Mouse (Mus musculus): ENCODE results near the gene Car6. TPM values are rescaled to one million over a fixed set of nuclear protein-coding genes. Genes with fewer than 3 reads are reported as not detected.

Car6 gene
- total RNA-seq, 2 experiments from 2014 or later, result not detected

DNA sequence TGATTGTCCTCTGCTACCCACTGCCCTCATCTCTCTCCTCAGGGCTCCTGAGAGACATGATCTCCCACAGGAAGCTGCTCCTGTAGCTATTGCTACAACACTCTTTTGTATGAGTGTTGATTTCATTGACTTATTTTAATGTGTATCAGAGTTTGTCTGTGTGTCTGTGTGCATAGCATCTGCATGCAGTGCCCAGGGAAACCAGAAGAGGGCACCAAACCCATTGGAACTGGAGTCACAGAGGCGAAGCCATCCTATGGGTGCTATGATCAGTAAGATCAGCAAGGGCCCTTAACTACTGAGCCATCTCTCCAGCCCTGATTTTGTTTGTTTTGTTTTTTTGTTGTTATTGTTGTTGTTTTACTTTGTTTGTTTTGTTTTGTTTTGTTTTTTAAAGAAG lies 7.2 kb downstream of the Car6 start:
- DNase-seq (ENCODE audit: extremely low spot score in 1 of 2, low spot score in 1 of 2), result peak in 1 of 2 experiments; percentile 51

DNA sequence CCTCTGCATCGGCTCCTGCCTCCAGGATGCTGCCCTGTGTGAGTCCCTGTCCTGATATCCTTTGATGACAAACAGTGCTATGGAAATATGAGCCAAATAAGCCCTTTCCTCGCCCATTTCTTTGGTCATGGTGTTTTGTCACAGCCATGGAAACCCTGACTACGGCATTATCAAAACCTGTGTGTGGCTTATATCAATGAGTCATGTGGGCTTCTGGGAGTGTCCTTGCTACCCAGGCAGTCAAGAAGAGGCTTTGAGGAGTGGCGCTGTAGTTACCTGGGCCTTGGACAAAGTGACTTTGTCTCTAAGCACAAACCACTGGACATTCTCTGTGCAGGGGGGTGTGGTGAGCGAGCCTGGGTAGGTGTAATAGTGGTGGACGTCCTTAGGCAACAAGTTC lies 8.9 kb downstream of the Car6 start:
- no peak for DNase-seq (ENCODE audit: extremely low spot score in 1 of 2, low spot score in 1 of 2)

DNA sequence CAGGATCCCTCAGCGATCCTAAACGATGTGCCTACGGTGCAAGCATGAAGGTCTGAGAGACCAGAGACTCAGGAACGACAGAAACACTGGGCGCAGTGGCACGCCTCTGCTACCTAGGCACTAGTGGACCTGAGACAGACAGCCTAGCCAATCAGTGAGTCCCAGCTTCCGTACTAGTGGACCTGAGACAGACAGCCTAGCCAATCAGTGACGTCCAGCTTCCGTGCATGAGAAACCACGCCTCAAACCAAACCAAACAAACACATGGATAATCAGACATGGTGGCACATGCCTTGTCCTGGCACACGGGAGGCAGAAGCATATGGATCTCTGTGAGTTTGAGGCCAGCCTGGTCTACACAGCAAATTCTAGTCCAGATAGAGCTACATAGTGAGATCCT lies 12.9 kb downstream of the Car6 start:
- no peak for DNase-seq (ENCODE audit: extremely low spot score in 1 of 2, low spot score in 1 of 2)

DNA sequence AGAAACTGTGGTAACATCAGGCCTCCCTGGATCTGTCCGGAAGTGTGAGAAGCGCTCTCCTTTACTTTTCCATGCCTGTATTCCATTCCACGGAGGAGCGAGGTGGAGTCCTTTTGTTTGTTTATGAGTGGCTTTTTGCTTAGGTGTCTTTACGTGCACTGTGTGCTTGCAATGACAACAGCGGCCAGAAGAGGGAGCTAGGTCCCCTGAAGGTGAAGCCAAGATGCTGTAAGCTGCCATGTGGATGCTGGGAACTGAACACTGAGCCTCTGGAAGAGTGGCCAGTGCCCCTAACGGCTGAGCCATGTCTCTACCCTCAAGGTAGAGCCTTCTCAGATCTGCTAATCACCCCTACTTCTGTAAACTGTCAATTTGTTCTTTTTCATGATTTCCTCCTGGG lies 19.8 kb downstream of the Car6 start:
- peak in 1 of 2 experiments; percentile 6 for DNase-seq (ENCODE audit: extremely low spot score in 1 of 2, low spot score in 1 of 2)

DNA sequence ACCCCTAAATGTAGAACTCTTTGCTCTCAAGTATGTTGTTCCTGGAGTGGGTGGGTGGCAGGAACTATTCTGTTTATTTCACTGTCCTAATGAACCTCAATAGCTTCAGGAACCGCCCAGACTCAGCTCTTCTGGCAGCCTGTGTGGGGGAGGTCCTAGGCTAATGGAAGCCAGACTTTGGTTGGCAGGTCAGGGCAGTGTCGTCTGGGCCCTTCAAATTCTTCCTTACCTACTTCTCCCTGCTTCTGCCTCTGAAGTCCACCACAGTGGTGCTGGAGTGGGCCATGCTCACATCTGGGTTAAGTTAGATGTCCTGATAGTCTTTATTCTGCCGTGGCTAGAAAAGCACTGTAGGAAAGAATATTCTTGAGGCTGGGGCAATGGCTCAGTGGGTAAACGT lies 23.0 kb downstream of the Car6 start:
- DNase-seq (ENCODE audit: extremely low spot score in 1 of 2, low spot score in 1 of 2), result no peak

DNA sequence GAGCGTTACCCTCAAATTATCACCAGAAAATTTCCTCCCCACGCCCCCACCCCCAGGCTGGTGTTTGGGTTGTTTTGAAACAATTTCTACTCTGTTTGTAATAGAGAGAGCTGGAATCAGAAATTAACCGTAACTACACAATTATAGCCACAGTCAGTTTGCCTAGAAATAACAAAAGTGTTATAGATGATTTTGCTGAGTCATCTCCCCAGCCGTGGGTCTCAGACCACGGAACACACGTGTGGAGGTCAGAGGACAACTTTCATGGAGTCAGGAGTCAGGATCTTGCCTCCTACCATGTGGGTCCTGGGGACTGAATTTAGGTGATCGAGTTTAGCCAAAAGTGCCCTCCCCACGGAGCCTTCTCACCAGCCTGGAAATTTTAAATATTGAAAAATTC lies 24.0 kb downstream of the Car6 start:
- DNase-seq (ENCODE audit: extremely low spot score in 1 of 2, low spot score in 1 of 2), result no peak

DNA sequence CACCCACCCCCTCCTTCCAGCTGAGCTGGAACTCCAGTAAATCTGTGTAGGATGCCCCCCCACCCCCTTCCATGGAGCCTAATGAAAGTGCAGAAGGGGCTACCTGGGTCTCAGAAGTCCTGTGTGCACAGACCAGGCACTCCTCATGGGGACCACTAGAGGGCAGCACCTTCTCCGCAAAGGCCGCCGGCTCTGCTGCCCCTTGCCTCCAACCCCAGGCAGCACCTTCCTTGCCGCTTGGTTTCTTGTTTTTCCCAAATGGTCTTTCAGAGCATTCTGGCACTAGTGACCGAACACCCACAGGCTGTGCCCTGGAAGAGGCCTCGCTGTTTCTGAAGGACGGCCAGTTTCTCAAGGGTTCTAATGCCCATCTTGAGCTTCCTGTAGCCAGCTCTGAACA lies 24.6 kb downstream of the Car6 start:
- peak in 1 of 2 experiments; percentile 41 for DNase-seq (ENCODE audit: extremely low spot score in 1 of 2, low spot score in 1 of 2)

DNA sequence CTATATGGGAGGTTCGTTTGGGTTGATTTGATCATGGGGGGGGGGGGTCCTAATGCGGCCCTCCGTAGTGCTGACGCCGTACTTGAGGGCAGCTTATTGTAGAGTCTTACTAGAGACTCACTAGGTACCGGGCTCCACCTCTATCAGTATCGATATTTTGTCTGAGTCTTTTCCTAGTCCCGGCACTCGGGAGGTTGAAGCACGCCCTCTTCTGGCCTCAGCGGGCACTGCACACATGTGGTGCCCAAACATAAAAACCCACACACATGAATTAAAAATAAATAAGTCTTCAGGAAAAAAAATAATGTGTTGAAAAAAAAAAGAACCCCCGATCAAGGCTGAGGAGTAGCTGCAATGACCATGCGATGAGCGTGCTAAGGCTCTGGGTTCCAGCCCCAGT lies 27.1 kb downstream of the Car6 start:
- no peak for DNase-seq (ENCODE audit: extremely low spot score in 1 of 2, low spot score in 1 of 2)

DNA sequence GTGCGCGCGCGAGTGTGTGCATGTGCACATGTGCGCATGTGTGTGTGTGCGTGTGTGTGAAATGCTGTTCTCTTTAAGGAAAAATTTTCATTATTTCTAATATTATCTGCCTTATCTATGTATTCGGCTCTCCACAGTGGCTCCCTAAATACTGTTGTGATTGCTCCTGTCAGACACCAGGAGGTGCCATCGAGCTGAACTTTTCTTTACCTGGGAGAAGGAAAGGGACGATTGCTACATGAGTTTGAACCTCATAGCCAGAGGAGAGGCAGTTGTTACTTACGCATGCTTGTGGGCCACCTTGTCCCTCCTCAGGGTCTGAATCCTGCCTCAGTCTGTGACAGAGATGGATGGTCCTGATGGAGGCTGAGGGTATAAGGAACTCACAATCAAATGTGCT lies 27.9 kb downstream of the Car6 start:
- peak; percentile 25 to 60 for DNase-seq (ENCODE audit: extremely low spot score in 1 of 2, low spot score in 1 of 2)

DNA sequence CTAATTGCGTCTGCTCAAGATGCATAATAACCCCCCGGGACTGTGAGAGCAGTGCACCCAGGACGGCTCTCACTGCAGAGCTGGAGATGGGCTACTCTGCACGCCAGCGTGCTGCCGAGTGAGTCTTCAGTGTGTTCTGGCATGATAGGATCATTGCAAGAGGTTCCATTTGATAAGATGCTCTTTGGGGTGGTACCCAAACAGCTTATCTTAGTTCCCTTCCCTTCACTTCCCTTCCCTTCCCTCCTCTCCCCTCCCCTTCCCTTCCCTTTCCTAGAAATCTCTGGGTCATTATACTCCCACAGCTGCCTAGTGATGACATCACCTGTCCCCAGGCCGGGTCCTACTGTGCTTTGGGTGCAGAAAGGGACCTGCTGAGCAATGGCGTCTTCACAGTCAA lies 29.0 kb downstream of the Car6 start:
- no peak for DNase-seq (ENCODE audit: extremely low spot score in 1 of 2, low spot score in 1 of 2)

DNA sequence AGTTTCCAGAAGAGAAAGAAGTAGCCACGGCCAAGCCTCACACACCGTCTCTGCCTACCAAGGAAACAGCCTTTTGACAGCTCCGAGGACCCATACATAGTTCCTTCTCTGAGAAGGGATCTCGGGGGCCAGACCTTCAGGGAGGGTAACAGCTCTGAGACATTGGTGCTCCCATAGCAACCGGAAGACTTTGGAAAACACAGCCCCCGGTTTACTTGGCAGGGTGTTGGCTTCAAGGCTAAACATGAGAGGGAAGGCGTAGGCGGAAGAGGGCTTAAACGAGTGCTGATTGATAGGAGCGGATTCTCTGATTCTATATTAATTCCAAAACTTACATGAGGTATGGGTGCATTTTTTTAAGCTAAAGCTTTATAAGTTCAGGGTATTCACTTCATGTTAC lies 32.7 kb downstream of the Car6 start:
- no peak for DNase-seq (ENCODE audit: extremely low spot score in 1 of 2, low spot score in 1 of 2)

DNA sequence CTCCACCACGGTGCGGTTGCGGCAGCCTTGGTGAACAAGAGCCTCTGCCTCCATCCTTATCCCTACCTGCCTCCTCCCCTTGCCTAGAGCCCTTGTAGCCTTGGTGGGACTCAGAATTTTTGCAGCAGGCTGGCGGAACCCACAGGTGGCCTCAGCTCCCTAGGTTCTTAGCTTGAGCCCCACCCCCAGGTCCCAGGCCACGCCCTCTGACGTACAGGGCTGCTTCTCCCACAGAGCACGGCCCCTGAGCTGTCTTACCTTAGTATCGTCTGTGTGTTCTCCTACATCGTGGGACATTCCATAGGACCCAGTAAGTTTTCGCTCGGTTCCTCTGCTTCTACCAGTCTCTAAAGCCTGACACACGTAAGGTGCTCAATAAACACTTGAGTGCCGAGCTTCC lies 36.3 kb downstream of the Car6 start:
- DNase-seq (ENCODE audit: extremely low spot score in 1 of 2, low spot score in 1 of 2), result no peak

DNA sequence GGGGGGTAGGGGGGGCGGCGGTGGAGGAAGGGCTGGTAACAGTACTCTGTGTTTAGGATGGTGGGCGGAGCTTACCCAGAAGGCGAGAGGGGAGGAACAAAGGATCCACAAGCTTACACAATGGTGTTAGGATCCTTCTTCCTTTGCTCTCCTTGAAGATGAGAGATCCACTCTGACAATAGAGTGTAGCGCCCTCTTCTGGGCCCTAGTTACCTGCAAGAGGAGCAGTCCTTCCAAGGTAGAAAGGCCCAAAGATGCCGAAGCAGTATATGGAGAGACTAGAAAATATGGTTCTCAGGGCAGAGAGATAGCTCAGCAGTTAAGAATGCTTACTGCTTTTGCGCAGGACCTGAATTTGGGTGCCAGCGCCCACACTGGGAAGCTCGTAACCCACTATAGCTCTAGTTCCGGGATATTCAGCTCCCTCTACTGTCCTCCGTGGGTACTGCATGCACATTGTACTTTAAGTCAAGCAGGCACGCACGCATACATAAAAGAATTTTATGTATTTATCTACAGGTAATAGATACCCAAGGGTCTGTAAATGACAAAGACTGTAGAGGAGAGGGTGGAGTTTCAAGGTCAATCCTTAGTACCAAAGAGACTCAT lies 38.5 kb downstream of the Car6 start:
- DNase-seq (ENCODE audit: extremely low spot score in 1 of 2, low spot score in 1 of 2), result no peak

DNA sequence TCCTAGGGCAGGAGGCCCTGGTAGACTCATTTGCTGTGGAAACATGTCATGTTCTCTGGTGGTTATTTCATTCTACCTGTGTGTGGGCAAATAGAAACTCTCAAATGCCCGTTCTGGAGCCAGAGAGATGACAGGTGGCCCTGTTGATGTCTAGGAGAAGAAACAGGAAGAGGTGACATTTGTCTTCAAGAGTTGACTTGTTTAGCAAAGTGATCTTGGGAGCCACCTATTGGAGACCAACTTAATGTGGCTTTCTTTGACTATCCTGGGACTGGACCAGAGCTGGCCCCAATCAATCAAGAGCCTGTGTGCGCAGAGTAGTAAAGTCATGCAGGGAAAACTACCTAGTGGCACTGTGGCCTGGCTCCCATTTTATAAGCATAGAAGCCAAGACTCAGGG lies 41.7 kb downstream of the Car6 start:
- no peak for DNase-seq (ENCODE audit: extremely low spot score in 1 of 2, low spot score in 1 of 2)

DNA sequence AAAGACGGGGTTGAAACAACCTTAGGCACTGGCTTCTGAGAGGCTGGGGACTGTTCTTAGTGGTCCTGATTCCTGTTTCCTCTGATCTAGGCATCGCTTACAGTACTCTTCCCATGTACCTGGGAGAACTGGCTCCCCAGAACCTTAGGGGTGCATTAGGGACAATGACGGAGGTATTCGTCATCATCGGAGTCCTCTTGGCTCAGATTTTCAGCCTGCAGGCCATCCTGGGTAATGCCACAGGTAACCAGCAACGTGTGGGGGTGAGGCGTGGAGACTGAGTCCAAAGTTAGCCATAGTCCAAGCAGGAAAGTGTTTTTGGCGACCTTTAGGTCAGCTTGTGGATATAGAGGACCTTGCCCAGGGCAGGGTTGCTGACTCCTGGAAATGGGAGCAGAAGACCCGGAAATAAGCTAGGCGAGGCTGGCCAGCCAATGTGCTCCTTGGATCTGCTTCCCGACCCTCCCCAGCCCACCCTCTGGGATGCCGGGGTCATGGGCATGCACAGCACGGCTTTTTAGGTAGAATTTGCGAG lies 43.7 kb downstream of the Car6 start:
- DNase-seq (ENCODE audit: extremely low spot score in 1 of 2, low spot score in 1 of 2), result no peak

DNA sequence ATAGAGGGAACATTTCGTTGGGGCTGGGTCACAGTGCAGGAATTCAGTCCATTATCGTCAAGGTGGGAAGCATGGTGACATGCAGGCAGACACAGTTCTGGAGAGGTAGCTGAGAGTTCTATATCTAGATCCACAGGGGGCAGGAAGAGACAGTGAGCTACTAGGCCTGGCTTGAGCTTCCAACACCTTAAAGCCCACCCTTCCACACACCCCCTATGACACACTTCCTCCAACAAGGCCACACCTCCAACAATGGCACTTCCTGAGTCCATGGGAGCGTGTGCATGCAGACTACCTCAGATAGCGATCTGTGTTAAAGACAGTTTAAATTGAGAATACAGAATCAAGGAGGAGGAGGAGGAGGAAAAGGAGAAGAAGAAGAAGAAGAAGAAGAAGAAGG lies 45.4 kb downstream of the Car6 start:
- DNase-seq (ENCODE audit: extremely low spot score in 1 of 2, low spot score in 1 of 2), result no peak

DNA sequence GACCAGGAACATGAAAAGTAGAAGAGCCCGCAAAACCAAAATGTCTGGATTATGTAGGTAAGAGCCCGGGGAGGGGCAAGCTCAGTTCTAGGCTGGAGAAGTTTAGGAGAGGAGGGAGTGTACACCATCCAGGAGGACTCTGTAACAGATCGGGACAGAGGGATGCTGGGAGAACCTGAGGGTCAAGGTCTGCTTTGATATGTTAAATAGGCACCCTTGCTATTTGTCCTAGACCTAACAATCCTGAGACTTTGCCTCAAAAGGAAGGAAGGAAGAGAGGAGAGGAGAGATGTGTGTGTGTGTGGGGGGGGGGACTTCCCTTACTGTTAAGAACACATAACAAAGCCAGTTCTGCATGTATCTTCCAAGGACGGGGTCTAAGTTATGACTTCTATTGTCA lies 45.8 kb downstream of the Car6 start:
- no peak for DNase-seq (ENCODE audit: extremely low spot score in 1 of 2, low spot score in 1 of 2)

DNA sequence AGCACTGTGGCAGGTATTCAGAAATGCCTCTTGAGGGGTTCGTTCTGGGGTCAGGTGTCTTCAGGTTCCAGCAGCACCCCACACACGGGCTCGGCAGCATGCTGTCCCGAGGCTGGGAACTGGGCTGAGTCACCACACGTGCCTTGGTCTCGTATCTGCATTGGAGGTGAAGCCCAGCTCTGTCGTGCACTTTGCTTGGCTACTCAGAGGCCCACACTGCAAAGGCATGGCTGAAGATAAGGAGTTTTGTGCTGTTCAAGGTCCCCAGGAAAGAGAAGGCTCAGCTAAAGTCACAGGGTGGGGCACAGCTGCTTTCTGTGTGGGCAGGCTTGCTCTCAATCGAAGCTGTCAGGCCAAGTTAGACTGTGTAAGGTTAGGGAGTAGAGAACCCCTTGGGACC lies 48.6 kb downstream of the Car6 start:
- no peak for DNase-seq (ENCODE audit: extremely low spot score in 1 of 2, low spot score in 1 of 2)

DNA sequence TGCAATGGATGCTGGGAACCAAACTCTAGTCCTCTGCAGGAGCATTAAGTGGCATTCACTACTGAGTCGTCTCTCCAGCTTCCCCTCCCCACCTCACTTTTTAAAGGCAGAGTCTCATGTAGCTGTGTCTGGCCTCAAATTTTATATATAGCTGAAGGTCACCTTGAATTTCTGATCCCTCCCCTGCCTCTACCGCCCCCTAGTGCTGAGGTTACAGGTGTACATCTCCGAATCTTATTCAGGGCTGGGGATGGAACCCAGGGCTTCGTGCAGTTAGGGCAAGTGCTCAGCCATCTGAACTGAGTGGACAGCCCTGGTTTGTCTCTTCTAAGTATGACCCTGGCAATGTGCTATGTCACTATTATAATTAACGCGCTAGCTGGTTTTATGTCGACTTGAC lies 50.1 kb downstream of the Car6 start:
- DNase-seq (ENCODE audit: extremely low spot score in 1 of 2, low spot score in 1 of 2), result no peak

DNA sequence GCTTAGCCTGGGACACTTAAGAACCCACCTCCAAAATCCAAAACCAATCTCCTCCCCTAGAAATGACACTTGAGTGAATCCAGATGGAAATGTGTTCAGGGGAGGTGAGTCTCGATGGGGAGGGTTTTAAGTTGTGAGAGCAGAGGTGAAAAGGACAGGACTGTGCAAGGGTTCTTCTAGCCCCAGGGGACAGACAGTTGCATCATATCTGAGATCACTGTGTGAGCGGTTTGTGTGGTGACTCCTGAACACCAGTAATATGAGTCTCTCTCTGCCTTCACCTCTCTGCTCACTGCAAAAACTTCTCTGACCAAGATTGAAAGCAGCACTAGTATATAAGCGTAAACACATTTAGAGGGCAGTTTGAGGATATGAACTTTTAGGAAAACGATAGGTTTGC lies 54.8 kb downstream of the Car6 start:
- DNase-seq (ENCODE audit: extremely low spot score in 1 of 2, low spot score in 1 of 2), result no peak

DNA sequence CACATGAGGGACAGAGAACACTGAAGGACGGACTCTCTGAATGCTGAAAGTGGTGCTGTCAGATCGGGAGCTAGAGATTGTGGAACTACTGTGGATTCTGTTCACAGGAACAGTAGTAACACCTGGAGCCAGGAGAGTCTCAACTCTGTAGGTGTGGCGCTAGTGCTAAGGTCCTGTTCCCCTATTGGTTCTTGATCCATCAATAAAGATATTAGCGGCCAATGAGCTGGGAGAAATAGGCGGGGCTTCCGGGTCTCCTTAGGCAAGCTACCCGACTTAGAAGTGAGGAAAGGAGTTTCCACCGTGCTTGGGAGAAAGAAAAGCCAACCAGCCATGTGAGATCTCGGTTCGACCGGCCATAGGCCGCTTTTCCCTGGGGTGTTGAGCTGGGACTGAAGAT lies 56.9 kb downstream of the Car6 start:
- DNase-seq (ENCODE audit: extremely low spot score in 1 of 2, low spot score in 1 of 2), result no peak

DNA sequence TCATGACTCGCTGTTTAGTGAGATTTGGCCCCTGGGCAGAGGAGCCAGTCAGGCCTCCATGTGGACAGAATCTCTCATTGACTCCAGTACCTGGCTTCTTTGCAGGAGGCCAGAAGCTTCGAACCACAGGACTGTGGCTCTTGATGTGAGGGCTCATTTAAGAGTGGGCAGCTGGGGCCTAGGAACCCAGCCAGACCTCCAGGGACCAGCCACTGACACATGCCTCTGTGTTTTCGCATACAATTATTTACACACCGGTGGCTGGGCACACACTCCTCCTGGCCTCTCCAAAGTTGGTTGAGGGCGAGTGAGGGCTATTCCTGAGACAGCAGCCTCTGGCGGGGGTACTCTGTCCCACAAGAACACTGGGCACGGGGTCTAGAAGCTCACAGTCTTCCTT lies 60.8 kb downstream of the Car6 start:
- DNase-seq (ENCODE audit: extremely low spot score in 1 of 2, low spot score in 1 of 2), result no peak

DNA sequence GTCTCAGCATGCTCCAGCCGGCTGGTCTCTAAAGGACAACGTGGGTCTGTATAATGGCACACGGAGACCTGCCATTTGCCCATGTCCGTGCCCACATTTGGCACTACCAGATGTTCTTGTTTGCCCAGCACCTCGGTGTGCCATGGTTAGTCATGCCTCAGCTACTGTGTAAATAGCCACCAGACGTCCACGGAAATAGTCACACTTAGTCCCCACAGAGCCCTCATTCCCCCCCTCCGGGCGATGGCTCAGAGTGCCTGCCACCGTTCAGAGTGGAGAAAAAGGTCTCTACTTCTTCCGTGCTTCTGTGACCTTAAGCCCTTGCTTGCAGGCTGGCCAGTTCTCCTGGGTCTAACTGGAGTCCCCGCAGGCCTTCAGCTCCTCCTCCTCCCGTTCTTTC lies 62.0 kb downstream of the Car6 start:
- DNase-seq (ENCODE audit: extremely low spot score in 1 of 2, low spot score in 1 of 2), result no peak
